Mouse (Mus musculus): ENCODE measurements around the gene Gins1.

DNA sequence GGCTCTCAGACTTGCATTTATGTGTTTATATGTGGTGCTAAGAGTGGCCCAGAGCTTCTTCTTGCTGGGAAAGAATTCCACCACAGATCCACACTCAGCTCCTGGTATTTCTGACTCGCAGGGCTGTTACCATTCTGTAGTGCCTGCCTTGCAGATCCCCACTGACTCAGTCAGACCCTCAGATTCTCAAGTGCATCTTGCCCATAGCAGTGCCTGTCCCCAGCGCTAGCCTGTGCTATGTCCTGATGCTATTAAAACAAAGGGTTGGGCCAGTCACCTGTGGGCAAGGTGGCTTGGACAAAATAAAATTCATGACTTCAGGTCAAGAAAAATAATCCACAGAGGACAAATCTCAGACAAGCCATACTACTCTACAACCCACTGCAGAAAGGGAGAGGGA, 64.0 kb downstream of the Gins1 start:
- TF ChIP-seq MAX (IDR thresholded peaks at IDR 0.05) (no peak), CTCF (IDR thresholded peaks at IDR 0.05; ENCODE audit: control insufficient read depth, insufficient read depth, insufficient read length) (no peak)
